In genomic region chr13:100846254-100846653, GRCm38 (mm10) we compare ENCODE assay signal across 15 mouse cellular contexts.
"Had no signal": no experiment of that assay in that cellular context is flagged by ENCODE, and none has a peak within 500 bp of the region (broad histone marks: within the 10 kb centered on the region; RNA-seq: fewer than 3 reads in every experiment).

No protein-coding gene starts in this region.

- H3K4me2 ChIP-seq: liver, embryonic 13.5 days; midbrain, embryonic 11.5 days had no signal

- H3K27ac ChIP-seq: kidney, postnatal 0 days; layer of hippocampus, adult 2 months; left cerebral cortex, adult 2 months; liver, embryonic 13.5 days had no signal

- H3K9me3 ChIP-seq: liver, embryonic 13.5 days had no signal

- H3K27me3 ChIP-seq: liver, embryonic 13.5 days had no signal

- DNase-seq: kidney, adult 2 months; kidney, postnatal 25 days; layer of hippocampus, adult 9-11 months; layer of hippocampus, postnatal 36 days; liver, embryonic 13.5 days; lung, adult 2 months; lung, postnatal 14 days; lung, postnatal 4 days; thymus, adult 18-20 months; thymus, postnatal 14 days; thymus, postnatal 4 days had no signal

- H3K36me3 ChIP-seq: liver, embryonic 13.5 days had no signal

- H3K9ac ChIP-seq: liver, embryonic 13.5 days had no signal

- H3K4me3 ChIP-seq: layer of hippocampus, adult 2 months; liver, embryonic 13.5 days had no signal

- H3K4me1 ChIP-seq: liver, embryonic 13.5 days had no signal
